Mouse (Mus musculus): Measurements from ENCODE around the gene Ifit2. TPM values are rescaled to one million over a fixed set of nuclear protein-coding genes. Genes with fewer than 3 reads are reported as not detected.
"Not testable (repeated sequence)": the region's sequence is repeated elsewhere in the genome, so short reads cannot be mapped to it uniquely, and the experiment has no call there.

Ifit2 gene
- polyA plus RNA-seq, 1 experiment = 0.11 TPM

- no peak for TF ChIP-seq GATA1 (IDR thresholded peaks at IDR 0.05; ENCODE audit: low read length)
These were observed 19.5 kb downstream of the Ifit2 start for GRCm38 (mm10) chr19:34569896-34570476.

GRCm38 (mm10) chr19:34571080-34571479, 20.6 kb downstream of the Ifit2 start:
- no peak for TF ChIP-seq GATA1 (IDR thresholded peaks at IDR 0.05; ENCODE audit: low read length)

- no peak for TF ChIP-seq GATA1 (IDR thresholded peaks at IDR 0.05; ENCODE audit: low read length)
These were observed 23.2 kb downstream of the Ifit2 start for GRCm38 (mm10) chr19:34573650-34574049.

GRCm38 (mm10) chr19:34577121-34577520, 26.6 kb downstream of the Ifit2 start:
- TF ChIP-seq GATA1 (IDR thresholded peaks at IDR 0.05; ENCODE audit: low read length) = no peak

GRCm38 (mm10) chr19:34583126-34583766, 32.8 kb downstream of the Ifit2 start, which contains the start of gene Ifit3:
Ifit3 (plus strand) TSS chr19:34583531.
- TF ChIP-seq GATA1 (IDR thresholded peaks at IDR 0.05; ENCODE audit: low read length) = not testable (repeated sequence)

- TF ChIP-seq GATA1 (IDR thresholded peaks at IDR 0.05; ENCODE audit: low read length) = no peak
These were observed 38.5 kb downstream of the Ifit2 start for GRCm38 (mm10) chr19:34588959-34589358.

- no peak for TF ChIP-seq GATA1 (IDR thresholded peaks at IDR 0.05; ENCODE audit: low read length)
These were observed 43.0 kb downstream of the Ifit2 start for GRCm38 (mm10) chr19:34593456-34593855.

- no peak for TF ChIP-seq GATA1 (IDR thresholded peaks at IDR 0.05; ENCODE audit: low read length)
These were observed 46.3 kb downstream of the Ifit2 start for GRCm38 (mm10) chr19:34596811-34597210.

GRCm38 (mm10) chr19:34598341-34598740, 47.8 kb downstream of the Ifit2 start:
- no peak for TF ChIP-seq GATA1 (IDR thresholded peaks at IDR 0.05; ENCODE audit: low read length)

- not testable (repeated sequence) for TF ChIP-seq GATA1 (IDR thresholded peaks at IDR 0.05; ENCODE audit: low read length)
These were observed 51.4 kb downstream of the Ifit2 start, which contains the start of gene Ifit1bl1 for GRCm38 (mm10) chr19:34601888-34602287. Ifit1bl1 (minus strand) TSS chr19:34601956.

GRCm38 (mm10) chr19:34605472-34605871, 55.0 kb downstream of the Ifit2 start:
- no peak for TF ChIP-seq GATA1 (IDR thresholded peaks at IDR 0.05; ENCODE audit: low read length)

- TF ChIP-seq GATA1 (IDR thresholded peaks at IDR 0.05; ENCODE audit: low read length) = not testable (repeated sequence)
These were observed 57.0 kb downstream of the Ifit2 start, which contains the start of gene Ifit3b for GRCm38 (mm10) chr19:34607237-34608051. Ifit3b (plus strand) TSS chr19:34607970.

- no peak for TF ChIP-seq GATA1 (IDR thresholded peaks at IDR 0.05; ENCODE audit: low read length)
These were observed 70.4 kb downstream of the Ifit2 start for GRCm38 (mm10) chr19:34620871-34621270.

GRCm38 (mm10) chr19:34623781-34624180, 73.3 kb downstream of the Ifit2 start:
- no peak for TF ChIP-seq GATA1 (IDR thresholded peaks at IDR 0.05; ENCODE audit: low read length)

GRCm38 (mm10) chr19:34624663-34625062, 74.2 kb downstream of the Ifit2 start:
- TF ChIP-seq GATA1 (IDR thresholded peaks at IDR 0.05; ENCODE audit: low read length) = no peak

Other genes with a start within 250 kb of the Ifit2 start
- gene Ch25h, start 75.5 kb upstream of the Ifit2 start, polyA plus RNA-seq (2012) = not detected in 2 replicates
- gene Lipa, start 23.2 kb upstream of the Ifit2 start, polyA plus RNA-seq (2012) = not detected in 2 replicates
- gene Ifit3, start 32.8 kb downstream of the Ifit2 start, polyA plus RNA-seq (2012) = not detected in 2 replicates
- gene Ifit1bl1, start 51.3 kb downstream of the Ifit2 start, polyA plus RNA-seq (2012) = not detected in 2 replicates
- not detected in 2 replicates for gene Ifit3b, start 57.3 kb downstream of the Ifit2 start, polyA plus RNA-seq (2012)
- gene Ifit1bl2, start 90.0 kb downstream of the Ifit2 start, polyA plus RNA-seq (2012) = not detected in 2 replicates
- gene Ifit1, start 90.2 kb downstream of the Ifit2 start, polyA plus RNA-seq (2012) = not detected in 2 replicates
- gene Slc16a12, start 196.6 kb downstream of the Ifit2 start, polyA plus RNA-seq (2012) = not detected in 2 replicates